9 mouse cellular contexts compared by ENCODE assay signal in genomic region chr6:120039256-120039563, GRCm38 (mm10). TPM values are rescaled to one million over a fixed set of nuclear protein-coding genes. Genes with fewer than 3 reads are reported as not detected.
DNase-seq lines count a peak whose midpoint lies in the region; ATAC-seq and TF ChIP-seq lines count a peak whose summit lies in the region.
"Had no signal": no experiment of that assay in that cellular context is flagged by ENCODE, and none has a peak within 500 bp of the region (broad histone marks: within the 10 kb centered on the region; RNA-seq: fewer than 3 reads in every experiment).

No protein-coding gene starts in this region.

- TF ChIP-seq RAD21 in CH12.LX (IDR thresholded peaks at IDR 0.05; ENCODE audit: low read depth, low read length): no peak

- H3K9ac ChIP-seq in CH12.LX (ENCODE audit: insufficient read depth, low read depth): peak overlapping the region; percentile 99
- H3K9ac ChIP-seq in heart, embryonic 11.5 days (ENCODE audit: low read depth, low read length): peak overlapping the region; percentile 73

- TF ChIP-seq CTCF in CH12.LX (conservative IDR thresholded peaks at IDR 0.05 in 1 of 2, IDR thresholded peaks at IDR 0.05 in 1 of 2; ENCODE audit: low read depth in 2 of 2, low read length in 2 of 2) (no peak), G1E (IDR thresholded peaks at IDR 0.05; ENCODE audit: low read depth, low read length) (no peak)

- DNase-seq in CH12.LX (ENCODE audit: extremely low read depth) (peak; percentile 48), G1E (ENCODE audit: low spot score) (no peak)
- DNase-seq in embryo, embryonic 11.5 days (ENCODE audit: low read depth, low spot score): peak; percentile 17
- DNase-seq in kidney, postnatal 10 days: peak; percentile 55
- peak; percentile 47 for DNase-seq in lung, postnatal 36 days
- DNase-seq in splenic B cell, adult 2 months (ENCODE audit: low read depth, low spot score): peak; percentile 50
- DNase-seq in natural killer cell, adult 2 months (ENCODE audit: low spot score in 2 of 2): no peak

- H3K27ac ChIP-seq in CH12.LX (ENCODE audit: insufficient read depth, low read depth): peak overlapping the region; percentile 92
- peak overlapping the region; percentile 99 for H3K27ac ChIP-seq in heart, embryonic 11.5 days (ENCODE audit: low read depth, low read length)

- ATAC-seq in G1E (ENCODE audit: extremely low read depth, insufficient number of reproducible peaks, low FRiP score, poor library complexity, severe bottlenecking): no peak
- no peak for ATAC-seq in heart, embryonic 11.5 days (replicated peaks; ENCODE audit: insufficient number of reproducible peaks, low FRiP score, low TSS enrichment)

- dilution Hi-C loops in CH12.LX (cut with MboI; ENCODE audit: extremely low pct_ligation_motif_present, extremely low pct_unique_long_range_greater_than_20kb, low sequenced_read_pairs): no loop called here

- TF ChIP-seq POLR2A in CH12.LX (IDR thresholded peaks at IDR 0.05; ENCODE audit: low read depth, low read length): no peak

- H3K79me2 ChIP-seq in CH12.LX (replicated peaks; ENCODE audit: control insufficient read depth, extremely low read depth, insufficient read depth, poor library complexity, severe bottlenecking): peaks cover 37% of the 10 kb centered on the region

- H3K36me3 ChIP-seq in CH12.LX (replicated peaks in 1 of 2; ENCODE audit: control insufficient read depth in 1 of 2, insufficient read depth in 1 of 2, low read length in 1 of 2) (peaks cover 12 to 20% of the 10 kb centered on the region in 2 experiments), G1E (replicated peaks) (peaks cover 14% of the 10 kb centered on the region)
- H3K36me3 ChIP-seq in heart, embryonic 11.5 days (ENCODE audit: control insufficient read depth, insufficient read depth, low read length): no peaks in the 10 kb centered on the region
- no peaks in the 10 kb centered on the region; the same call in 1 of the 2 replicates for H3K36me3 ChIP-seq in splenic B cell, adult 2 months (ENCODE audit: control insufficient read depth, insufficient read depth, low read length, poor library complexity, severe bottlenecking)

- H3K4me3 ChIP-seq in CH12.LX (replicated peaks in 1 of 3; ENCODE audit: low read depth in 2 of 3, low read length in 2 of 3, poor library complexity in 1 of 3) (peak overlapping the region; percentile 73 to 93 (median 84)), G1E (ENCODE audit: low read depth, low read length) (peak overlapping the region; percentile 94)
- H3K4me3 ChIP-seq in heart, embryonic 11.5 days (ENCODE audit: low read depth, low read length): peak overlapping the region; percentile 97

- H3K9me3 ChIP-seq in CH12.LX (replicated peaks; ENCODE audit: low read length): no peaks in the 10 kb centered on the region
- no peaks in the 10 kb centered on the region for H3K9me3 ChIP-seq in G1E (replicated peaks)
- H3K9me3 ChIP-seq in heart, embryonic 11.5 days (replicated peaks; ENCODE audit: control insufficient read depth, low read length): no peaks in the 10 kb centered on the region

- peaks cover 3 to 25% of the 10 kb centered on the region in 2 experiments for H3K4me1 ChIP-seq in CH12.LX (ENCODE audit: control insufficient read depth in 1 of 2, insufficient read depth in 2 of 2)
- H3K4me1 ChIP-seq in G1E (ENCODE audit: insufficient read depth, low read depth, low read length): peaks cover 19% of the 10 kb centered on the region
- peaks cover 4% of the 10 kb centered on the region; the same call in 1 of the 2 replicates for H3K4me1 ChIP-seq in heart, embryonic 11.5 days (ENCODE audit: control insufficient read depth, insufficient read depth, low read length)

- H3K4me2 ChIP-seq in CH12.LX (ENCODE audit: insufficient read depth, low read depth, poor library complexity, severe bottlenecking): peak overlapping the region; percentile 96
- H3K4me2 ChIP-seq in heart, embryonic 11.5 days: peak overlapping the region; percentile 84

- WGBS in heart, embryonic 11.5 days (ENCODE audit: insufficient replicate concordance): under 1% methylated on average over 9 of the region's 9 CpGs

- H3K27me3 ChIP-seq in CH12.LX (replicated peaks): no peaks in the 10 kb centered on the region
- H3K27me3 ChIP-seq in G1E (ENCODE audit: insufficient read depth, low read length): no peaks in the 10 kb centered on the region
- no peaks in the 10 kb centered on the region for H3K27me3 ChIP-seq in heart, embryonic 11.5 days (ENCODE audit: control insufficient read depth, insufficient read depth, low read length)
- no peaks in the 10 kb centered on the region for H3K27me3 ChIP-seq in splenic B cell, adult 2 months (ENCODE audit: control insufficient read depth, insufficient read depth, low read length, poor library complexity, severe bottlenecking)

- peak; percentile 48 for TF ChIP-seq EP300 in CH12.LX (IDR thresholded peaks at IDR 0.05; ENCODE audit: low read length)

- in situ Hi-C loops in CH12.LX (cut with MboI; ENCODE audit: low pct_ligation_motif_present, low pct_unique_long_range_greater_than_20kb, low sequenced_read_pairs): loop anchor here (5.0 to 10.0 kb wide), 2 partner anchors 116 to 148 kb away; no protein-coding TSS in a partner anchor

TF ChIP-seq in CH12.LX, 34 proteins besides CTCF, POLR2A, EP300 and RAD21 (continues in another document):
- TF ChIP-seq SMC3 (IDR thresholded peaks at IDR 0.05; ENCODE audit: low read depth, low read length) (no peak), MXI1 (IDR thresholded peaks at IDR 0.05; ENCODE audit: low read depth, low read length) (peak; percentile 58; the same call in 1 of the 2 replicates), ZC3H11A (IDR thresholded peaks at IDR 0.05; ENCODE audit: low read depth, low read length) (no peak), TCF12 (IDR thresholded peaks at IDR 0.05; ENCODE audit: low read depth, low read length) (no peak), POLR2AphosphoS2 (IDR thresholded peaks at IDR 0.05; ENCODE audit: low read depth, low read length) (no peak), USF2 (conservative IDR thresholded peaks at IDR 0.05; ENCODE audit: low read depth, low read length) (no peak), MAX (IDR thresholded peaks at IDR 0.05; ENCODE audit: low read length) (peak; percentile 62; the same call in 1 of the 2 replicates), ELF1 (IDR thresholded peaks at IDR 0.05; ENCODE audit: low read depth, low read length) (no peak), TBP (conservative IDR thresholded peaks at IDR 0.05; ENCODE audit: low read depth, low read length) (no peak), HCFC1 (IDR thresholded peaks at IDR 0.05; ENCODE audit: low read depth, low read length) (no peak), PAX5 (IDR thresholded peaks at IDR 0.05; ENCODE audit: low read length) (no peak), MAZ (IDR thresholded peaks at IDR 0.05; ENCODE audit: low read depth, low read length) (peak; percentile 80), ZMIZ1 (IDR thresholded peaks at IDR 0.05; ENCODE audit: low read depth, low read length) (peak; percentile 68; the same call in 1 of the 2 replicates), SIN3A (IDR thresholded peaks at IDR 0.05; ENCODE audit: low read length) (0 out of 2 replicates have a peak, but pooled peaks have one; percentile 18), KAT2A (IDR thresholded peaks at IDR 0.05; ENCODE audit: insufficient replicate concordance, low read length) (no peak), ZKSCAN1 (IDR thresholded peaks at IDR 0.05; ENCODE audit: borderline replicate concordance, low read depth, low read length) (no peak), UBTF (IDR thresholded peaks at IDR 0.05; ENCODE audit: low read depth, low read length) (no peak), MAFK (IDR thresholded peaks at IDR 0.05; ENCODE audit: insufficient replicate concordance, low read length) (no peak), RCOR1 (conservative IDR thresholded peaks at IDR 0.05; ENCODE audit: low read depth, low read length) (0 out of 2 replicates have a peak, but pooled peaks have one; percentile 55), IRF4 (IDR thresholded peaks at IDR 0.05; ENCODE audit: low read depth, low read length) (no peak), GABPA (IDR thresholded peaks at IDR 0.05; ENCODE audit: insufficient replicate concordance, low read depth, low read length) (no peak), JUND (conservative IDR thresholded peaks at IDR 0.05; ENCODE audit: low read depth, low read length) (no peak; the same call in 1 of the 2 replicates), USF1 (IDR thresholded peaks at IDR 0.05; ENCODE audit: low read depth, low read length) (no peak), ETS1 (conservative IDR thresholded peaks at IDR 0.05; ENCODE audit: low read depth, low read length) (no peak; the same call in 1 of the 2 replicates), E2F4 (IDR thresholded peaks at IDR 0.05; ENCODE audit: insufficient replicate concordance, low read depth, low read length) (0 out of 2 replicates have a peak, but pooled peaks have one; percentile 38), JUN (IDR thresholded peaks at IDR 0.05; ENCODE audit: insufficient read depth, low read depth, low read length) (no peak), NRF1 (IDR thresholded peaks at IDR 0.05; ENCODE audit: low read depth, low read length) (0 out of 2 replicates have a peak, but pooled peaks have one; percentile 23), MYC (IDR thresholded peaks at IDR 0.05; ENCODE audit: low read depth, low read length) (peak; percentile 10; the same call in 1 of the 2 replicates), ZNF384 (IDR thresholded peaks at IDR 0.05; ENCODE audit: low read depth, low read length) (no peak), BHLHE40 (IDR thresholded peaks at IDR 0.05; ENCODE audit: low read depth, low read length) (peak; percentile 37; the same call in 1 of the 2 replicates), CHD1 (IDR thresholded peaks at IDR 0.05; ENCODE audit: low read depth, low read length) (peak; percentile 90), NELFE (IDR thresholded peaks at IDR 0.05; ENCODE audit: low read depth, low read length) (peak; percentile 51; the same call in 1 of the 2 replicates), MEF2A (IDR thresholded peaks at IDR 0.05; ENCODE audit: borderline replicate concordance, low read depth, low read length) (no peak; the same call in 1 of the 2 replicates)

RNA-seq across cellular contexts. Expression of gene Wnk1, which starts 0.7 kb away (rescaled TPM):
- 113 and 125 TPM in 2 replicates for total RNA-seq in CH12.LX (2012; rRNA removed)
- total RNA-seq in CH12.LX (2014; rRNA removed): 84.8 and 97.2 TPM in 2 replicates
- 179 and 216 TPM in 2 replicates for polyA plus RNA-seq in CH12.LX (2012; ENCODE audit: insufficient read length, low read depth)
- 801 and 848 TPM in 2 replicates for total RNA-seq in G1E (2014; fragmentation: Nextera tagmentation)
- total RNA-seq in G1E (2017): 189 and 197 TPM in 2 replicates
- 49.7 and 53.7 TPM in 2 replicates for polyA plus RNA-seq in G1E (2012)
- polyA plus RNA-seq in heart, embryonic 11.5 days (2014; fragmentation: Nextera tagmentation; extraction: Ambion mirVana): 85.6 and 112 TPM in 2 replicates

RNA-seq across cellular contexts. Expression of gene Ninj2, which starts 53.9 kb away (rescaled TPM):
- 4.6 and 6.5 TPM in 2 replicates for total RNA-seq in CH12.LX (2012; rRNA removed)
- total RNA-seq in CH12.LX (2014; rRNA removed): not detected in 2 replicates
- polyA plus RNA-seq in CH12.LX (2012; ENCODE audit: insufficient read length, low read depth): 0.97 and 1.1 TPM in 2 replicates
- not detected in 2 replicates for total RNA-seq in G1E (2014; fragmentation: Nextera tagmentation)
- not detected in 2 replicates for total RNA-seq in G1E (2017)
- not detected in 2 replicates for polyA plus RNA-seq in G1E (2012)
- polyA plus RNA-seq in heart, embryonic 11.5 days (2014; fragmentation: Nextera tagmentation; extraction: Ambion mirVana): not detected in 2 replicates
- total RNA-seq: gastrocnemius, postnatal 4 days had no signal

Comparison
In these comparisons a context has a peak if more than half of its experiments do, and no peak if none do; other contexts are left out.
1. DNase-seq: peak in CH12.LX (single experiment), embryo, embryonic 11.5 days (single experiment), kidney, postnatal 10 days (single experiment), lung, postnatal 36 days (single experiment) and splenic B cell, adult 2 months (single experiment); none in G1E (single experiment) and natural killer cell, adult 2 months (0 of 2).
2. Peak in every context shown above with its lines, with median percentiles within 50 percentile points of each other: H3K4me3 ChIP-seq.